Comparison of ENCODE assay signal across 23 mouse cellular contexts in the genomic region with DNA sequence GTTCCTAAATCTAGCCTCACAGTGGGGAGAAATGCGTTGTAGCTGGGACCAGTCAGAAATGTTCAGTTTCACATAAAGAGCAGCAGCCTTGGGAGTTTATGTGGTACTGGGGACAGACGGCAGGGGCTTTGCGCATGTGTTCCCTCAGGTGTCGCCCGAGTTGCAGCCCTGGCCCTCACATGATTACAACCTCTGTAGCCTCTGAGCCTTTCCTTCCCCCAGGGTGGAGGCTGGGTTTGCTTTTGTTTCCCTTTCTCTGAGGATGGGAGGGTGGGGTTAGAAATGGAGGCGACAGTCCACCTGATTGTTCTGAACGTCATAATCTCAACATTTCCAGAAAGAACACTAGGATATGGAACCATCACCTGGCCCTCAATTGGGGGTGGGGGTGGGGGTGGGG. TPM values are rescaled to one million over a fixed set of nuclear protein-coding genes. Genes with fewer than 3 reads are reported as not detected.
DNase-seq lines count a peak whose midpoint lies in the region; ATAC-seq lines count a peak whose summit lies in the region.
"Had no signal": no experiment of that assay in that cellular context is flagged by ENCODE, and none has a peak within 500 bp of the region (broad histone marks: within the 10 kb centered on the region; RNA-seq: fewer than 3 reads in every experiment).

No protein-coding gene starts in this region.

- no peak overlapping the region for H3K4me2 ChIP-seq in limb, embryonic 12.5 days
- H3K4me2 ChIP-seq in hindbrain, embryonic 16.5 days (ENCODE audit: low read length), result no peak overlapping the region
- H3K4me2 ChIP-seq in forebrain, embryonic 16.5 days (ENCODE audit: low read length), result no peak overlapping the region
- H3K4me2 ChIP-seq in forebrain, embryonic 13.5 days, result no peak overlapping the region
- H3K4me2 ChIP-seq: embryonic facial prominence, embryonic 15.5 days; forebrain, embryonic 15.5 days; heart, embryonic 11.5 days; heart, embryonic 15.5 days had no signal

- ATAC-seq in limb, embryonic 12.5 days (ENCODE audit: insufficient number of reproducible peaks, insufficient read depth, low FRiP score, low TSS enrichment, low read depth), result no peak
- ATAC-seq in hindbrain, embryonic 16.5 days, result no peak
- no peak for ATAC-seq in monocyte, adult 5-6 weeks (replicated peaks; ENCODE audit: insufficient number of reproducible peaks, low FRiP score, low TSS enrichment, poor library complexity, severe bottlenecking)
- ATAC-seq in forebrain, embryonic 16.5 days, result no peak
- ATAC-seq in forebrain, embryonic 13.5 days, result no peak
- ATAC-seq: forebrain, embryonic 15.5 days; Patski had no signal

- no peak for DNase-seq in limb, embryonic 10.5 days (ENCODE audit: low spot score)
- DNase-seq in ES-CJ7 (ENCODE audit: low read depth, low spot score) (peak; percentile 76), R1 (ENCODE audit: low read depth, low spot score) (peak; percentile 65)
- DNase-seq: adrenal gland, postnatal 10 days; cerebellum, adult 11 months; cerebellum, adult 8-10 months; cerebellum, postnatal 14 days; embryo, embryonic 11 days; gastrocnemius, postnatal 14 days; heart, adult 2 months; heart, postnatal 14 days had no signal

- no peak overlapping the region for H3K9ac ChIP-seq in limb, embryonic 12.5 days (replicated peaks)
- H3K9ac ChIP-seq in hindbrain, embryonic 16.5 days (ENCODE audit: low read depth, low read length), result no peak overlapping the region
- H3K9ac ChIP-seq in forebrain, embryonic 16.5 days (replicated peaks; ENCODE audit: low read depth, low read length), result no peak overlapping the region
- H3K9ac ChIP-seq in forebrain, embryonic 13.5 days, result no peak overlapping the region
- H3K9ac ChIP-seq: embryonic facial prominence, embryonic 15.5 days; forebrain, embryonic 15.5 days; heart, embryonic 15.5 days had no signal

- no peaks in the 10 kb centered on the region for H3K4me1 ChIP-seq in limb, embryonic 12.5 days (replicated peaks)
- H3K4me1 ChIP-seq in limb, embryonic 10.5 days, result no peaks in the 10 kb centered on the region
- no peaks in the 10 kb centered on the region for H3K4me1 ChIP-seq in hindbrain, embryonic 16.5 days (ENCODE audit: control insufficient read depth, insufficient read depth, low read depth, low read length)
- H3K4me1 ChIP-seq in forebrain, embryonic 16.5 days (replicated peaks; ENCODE audit: control insufficient read depth, insufficient read depth, low read length), result no peaks in the 10 kb centered on the region
- no peaks in the 10 kb centered on the region for H3K4me1 ChIP-seq in forebrain, embryonic 13.5 days
- H3K4me1 ChIP-seq: embryonic facial prominence, embryonic 15.5 days; forebrain, embryonic 10.5 days; forebrain, embryonic 15.5 days; heart, embryonic 15.5 days had no signal

- 0 out of 2 replicates have a peak overlapping the region, but pooled peaks have one; percentile 35 for H3K27ac ChIP-seq in limb, embryonic 12.5 days
- no peak overlapping the region for H3K27ac ChIP-seq in limb, embryonic 10.5 days
- H3K27ac ChIP-seq in hindbrain, embryonic 16.5 days (ENCODE audit: low read depth, low read length), result peak overlapping the region; percentile 37; the same call in 1 of the 2 replicates
- H3K27ac ChIP-seq in forebrain, embryonic 16.5 days (ENCODE audit: low read length), result no peak overlapping the region
- H3K27ac ChIP-seq in forebrain, embryonic 13.5 days, result no peak overlapping the region
- H3K27ac ChIP-seq: embryonic facial prominence, embryonic 15.5 days; forebrain, embryonic 10.5 days; forebrain, embryonic 15.5 days; heart, adult 2 months; heart, embryonic 15.5 days had no signal

- 61% methylated on average over 7 of the region's 7 CpGs for WGBS in limb, embryonic 12.5 days
- 84% methylated on average over 7 of the region's 7 CpGs for WGBS in limb, embryonic 10.5 days
- WGBS in hindbrain, embryonic 16.5 days, result 72% methylated on average over 7 of the region's 7 CpGs
- WGBS in forebrain, embryonic 16.5 days, result 68% methylated on average over 7 of the region's 7 CpGs
- 75% methylated on average over 7 of the region's 7 CpGs for WGBS in forebrain, embryonic 13.5 days

- no peaks in the 10 kb centered on the region for H3K27me3 ChIP-seq in limb, embryonic 12.5 days
- H3K27me3 ChIP-seq in limb, embryonic 10.5 days (ENCODE audit: low read depth, poor library complexity, severe bottlenecking), result no peaks in the 10 kb centered on the region
- no peaks in the 10 kb centered on the region for H3K27me3 ChIP-seq in hindbrain, embryonic 16.5 days (replicated peaks; ENCODE audit: control insufficient read depth, insufficient read depth, low read length)
- H3K27me3 ChIP-seq in forebrain, embryonic 16.5 days (replicated peaks; ENCODE audit: control insufficient read depth, insufficient read depth, low read length), result no peaks in the 10 kb centered on the region
- H3K27me3 ChIP-seq in forebrain, embryonic 13.5 days, result no peaks in the 10 kb centered on the region
- H3K27me3 ChIP-seq: embryonic facial prominence, embryonic 15.5 days; forebrain, embryonic 15.5 days; heart, embryonic 15.5 days; Patski had no signal

- H3K36me3 ChIP-seq in limb, embryonic 12.5 days, result peaks cover 51% of the 10 kb centered on the region
- peaks cover 62% of the 10 kb centered on the region for H3K36me3 ChIP-seq in limb, embryonic 10.5 days
- H3K36me3 ChIP-seq in hindbrain, embryonic 16.5 days (ENCODE audit: control insufficient read depth, insufficient read depth, low read length), result no peaks in the 10 kb centered on the region
- H3K36me3 ChIP-seq in forebrain, embryonic 16.5 days (ENCODE audit: control insufficient read depth, insufficient read depth), result peaks cover 11% of the 10 kb centered on the region; the same call in 1 of the 2 replicates
- peaks cover 37% of the 10 kb centered on the region for H3K36me3 ChIP-seq in forebrain, embryonic 13.5 days (ENCODE audit: poor library complexity, severe bottlenecking)
- H3K36me3 ChIP-seq: heart, embryonic 15.5 days had no signal

- 0 out of 2 replicates have a peak, but pooled peaks cover 7% of the 10 kb centered on the region for H3K9me3 ChIP-seq in limb, embryonic 12.5 days
- no peaks in the 10 kb centered on the region for H3K9me3 ChIP-seq in limb, embryonic 10.5 days (replicated peaks)
- H3K9me3 ChIP-seq in hindbrain, embryonic 16.5 days (ENCODE audit: control insufficient read depth, low read length), result no peaks in the 10 kb centered on the region
- no peaks in the 10 kb centered on the region for H3K9me3 ChIP-seq in forebrain, embryonic 16.5 days (ENCODE audit: control insufficient read depth, low read length)
- no peaks in the 10 kb centered on the region for H3K9me3 ChIP-seq in forebrain, embryonic 13.5 days (replicated peaks)
- H3K9me3 ChIP-seq: embryonic facial prominence, embryonic 15.5 days; forebrain, embryonic 15.5 days; heart, embryonic 15.5 days had no signal

- no peak overlapping the region for H3K4me3 ChIP-seq in limb, embryonic 12.5 days (replicated peaks)
- H3K4me3 ChIP-seq in limb, embryonic 10.5 days, result no peak overlapping the region
- no peak overlapping the region for H3K4me3 ChIP-seq in hindbrain, embryonic 16.5 days (ENCODE audit: low read length)
- H3K4me3 ChIP-seq in forebrain, embryonic 16.5 days (replicated peaks; ENCODE audit: low read length), result no peak overlapping the region
- H3K4me3 ChIP-seq in forebrain, embryonic 13.5 days, result no peak overlapping the region
- H3K4me3 ChIP-seq: embryonic facial prominence, embryonic 15.5 days; erythroblast, embryonic 14.5 days; forebrain, embryonic 10.5 days; forebrain, embryonic 15.5 days; heart, adult 2 months; heart, embryonic 15.5 days had no signal

RNA-seq across cellular contexts. Expression of a gene that starts 52.5 kb away (rescaled TPM):
- 28.4 and 31.5 TPM in 2 replicates for polyA plus RNA-seq in limb, embryonic 12.5 days (2016; fragmentation: Nextera tagmentation; extraction: Ambion mirVana)
- polyA plus RNA-seq in limb, embryonic 10.5 days (2016; fragmentation: Nextera tagmentation; extraction: Ambion mirVana), result 31.4 and 34.3 TPM in 2 replicates
- polyA plus RNA-seq in hindbrain, embryonic 16.5 days (2015; fragmentation: Nextera tagmentation; extraction: Ambion mirVana), result 22.0 and 23.5 TPM in 2 replicates
- total RNA-seq in monocyte, adult 5-6 weeks (2017), result 16.3 to 34.8 TPM (median 16.7 TPM) in 3 replicates
- polyA plus RNA-seq in forebrain, embryonic 16.5 days (2015; fragmentation: Nextera tagmentation; extraction: Ambion mirVana), result 25.4 and 29.6 TPM in 2 replicates
- polyA plus RNA-seq in forebrain, embryonic 13.5 days (2015; fragmentation: Nextera tagmentation; extraction: Ambion mirVana), result 24.4 and 27.1 TPM in 2 replicates

RNA-seq across cellular contexts. Expression of a gene that starts 52.6 kb away (rescaled TPM):
- 63.4 and 64.8 TPM in 2 replicates for polyA plus RNA-seq in limb, embryonic 12.5 days (2016; fragmentation: Nextera tagmentation; extraction: Ambion mirVana)
- polyA plus RNA-seq in limb, embryonic 10.5 days (2016; fragmentation: Nextera tagmentation; extraction: Ambion mirVana), result 61.7 and 66.8 TPM in 2 replicates
- polyA plus RNA-seq in hindbrain, embryonic 16.5 days (2015; fragmentation: Nextera tagmentation; extraction: Ambion mirVana), result 56.1 and 64.4 TPM in 2 replicates
- total RNA-seq in monocyte, adult 5-6 weeks (2017), result 123 to 159 TPM (median 156 TPM) in 3 replicates
- 60.3 TPM in 2 replicates for polyA plus RNA-seq in forebrain, embryonic 16.5 days (2015; fragmentation: Nextera tagmentation; extraction: Ambion mirVana)
- polyA plus RNA-seq in forebrain, embryonic 13.5 days (2015; fragmentation: Nextera tagmentation; extraction: Ambion mirVana), result 65.4 and 67.7 TPM in 2 replicates

Comparison
In these comparisons a context has a peak if more than half of its experiments do, and no peak if none do; other contexts are left out.
1. H3K27ac ChIP-seq: peak in limb, embryonic 12.5 days (single experiment) and hindbrain, embryonic 16.5 days (single experiment); none in limb, embryonic 10.5 days (single experiment), forebrain, embryonic 16.5 days (single experiment) and forebrain, embryonic 13.5 days (single experiment).